Mouse (Mus musculus) midbrain, embryonic 13.5 days (tissue): ENCODE data around the gene Mrpl34. TPM values are rescaled to one million over a fixed set of nuclear protein-coding genes. Genes with fewer than 3 reads are reported as not detected.
"Not testable (repeated sequence)": the region's sequence is repeated elsewhere in the genome, so short reads cannot be mapped to it uniquely, and the experiment has no call there.

ENCODE experiments used
- ATAC-seq: fragments of 200-750 bp; cut with Nextera tagmentation; 2 replicates; pipeline ENCODE4 v1.8.0; 2017; ENCODE audit warnings: mild to moderate bottlenecking, moderate TSS enrichment, moderate library complexity
- H3K27ac ChIP-seq: fragments of 300-500 bp; sonication (generic); 2 replicates; pipeline ENCODE4 v1.5.1; 2015; ENCODE audit warnings: inconsistent platforms, mild to moderate bottlenecking, moderate library complexity
- H3K27me3 ChIP-seq: fragments of 300-500 bp; sonication (generic); 2 replicates; pipeline ENCODE4 v1.6.1; 2015; ENCODE audit warnings: mild to moderate bottlenecking, inconsistent platforms
- H3K36me3 ChIP-seq: fragments of 300-500 bp; sonication (generic); 2 replicates; pipeline ENCODE4 v1.6.1; 2015; ENCODE audit warnings: mild to moderate bottlenecking, inconsistent platforms
- H3K4me1 ChIP-seq: fragments of 300-500 bp; sonication (generic); replicated peaks from 2 replicates; pipeline ENCODE4 v1.6.1; 2015; ENCODE audit warnings: inconsistent platforms
- H3K4me2 ChIP-seq: fragments of 300-500 bp; sonication (generic); replicated peaks from 2 replicates; pipeline ENCODE4 v1.6.1; 2015; ENCODE audit warnings: moderate library complexity, mild to moderate bottlenecking, inconsistent platforms
- H3K4me3 ChIP-seq: fragments of 300-500 bp; sonication (generic); replicated peaks from 2 replicates; pipeline ENCODE4 v1.5.1; 2015; ENCODE audit warnings: mild to moderate bottlenecking, inconsistent platforms
- H3K9ac ChIP-seq: fragments of 300-500 bp; sonication (generic); replicated peaks from 2 replicates; pipeline ENCODE4 v1.6.1; 2015; ENCODE audit warnings: mild to moderate bottlenecking, inconsistent platforms
- H3K9me3 ChIP-seq: fragments of 300-500 bp; sonication (generic); 2 replicates; pipeline ENCODE4 v1.6.1; 2016; ENCODE audit warnings: mild to moderate bottlenecking, inconsistent platforms
- WGBS: fragments of 180-500 bp; shearing (Covaris S2); methylation state at CpG from one replicate; pipeline ENCODE4 v1.1.7; 2015; 5-methylcytosine and 5-hydroxymethylcytosine counted together
- polyA plus RNA-seq: library from polyadenylated mRNA; unstranded; fragments of >200 nt; fragmentation: Nextera tagmentation; extraction: Ambion mirVana; gene quantifications from 2 replicates; pipeline ENCODE4 v1.2.1, GENCODE M21; 2015

The Mrpl34 gene
- polyA plus RNA-seq = 242 TPM in 2 replicates

- peaks cover 50% of the 10 kb centered on the region for H3K4me1 ChIP-seq
- peak within 1 kb of the TSS; percentile 92 for H3K4me2 ChIP-seq
- no peaks in the 10 kb centered on the region for H3K27me3 ChIP-seq
- H3K9ac ChIP-seq = peak within 1 kb of the TSS; percentile 83
- peak within 1 kb of the TSS; percentile 87 for H3K27ac ChIP-seq
- H3K9me3 ChIP-seq = no peaks in the 10 kb centered on the region
- ATAC-seq = peak; percentile 70
- peak within 1 kb of the TSS; percentile 82 for H3K4me3 ChIP-seq
- peaks cover 21% of the 10 kb centered on the region for H3K36me3 ChIP-seq
- WGBS = under 1% methylated on average over 59 of the region's 59 CpGs
Observed at GRCm38 (mm10) chr8:71464513-71465500, at the start of gene Mrpl34. Gene Mrpl34 (plus strand): TSS chr8:71464959.

DNA sequence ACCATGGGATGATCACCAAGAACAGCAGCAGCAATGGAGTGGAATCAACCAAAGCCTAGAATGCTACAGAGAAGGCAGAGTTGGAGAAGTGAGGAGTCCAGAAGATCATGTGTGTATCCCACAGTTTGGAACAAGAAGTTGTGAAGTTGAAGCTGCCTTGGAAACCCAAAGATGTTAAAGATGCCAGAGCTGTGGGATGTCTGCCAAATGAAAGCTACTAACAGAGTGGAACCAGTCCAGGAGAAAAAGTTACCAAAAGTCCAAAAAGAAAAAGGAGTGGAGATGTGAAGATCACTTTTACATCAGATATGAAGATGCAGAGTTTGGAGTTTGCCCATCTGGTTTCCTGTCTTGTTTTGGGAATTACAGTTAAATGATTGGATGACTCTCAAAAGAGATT lies 42.6 kb upstream of the Mrpl34 start:
- Histone ChIP-seq H3K36me3 (no peaks in the 10 kb centered on the region), H3K27me3 (no peaks in the 10 kb centered on the region), H3K4me3 (no peak overlapping the region), H3K9ac (no peak overlapping the region), H3K4me1 (no peaks in the 10 kb centered on the region), H3K27ac (no peak overlapping the region), H3K4me2 (no peak overlapping the region), H3K9me3 (0 out of 2 replicates have a peak, but pooled peaks cover 4% of the 10 kb centered on the region)
- ATAC-seq = no peak

DNA sequence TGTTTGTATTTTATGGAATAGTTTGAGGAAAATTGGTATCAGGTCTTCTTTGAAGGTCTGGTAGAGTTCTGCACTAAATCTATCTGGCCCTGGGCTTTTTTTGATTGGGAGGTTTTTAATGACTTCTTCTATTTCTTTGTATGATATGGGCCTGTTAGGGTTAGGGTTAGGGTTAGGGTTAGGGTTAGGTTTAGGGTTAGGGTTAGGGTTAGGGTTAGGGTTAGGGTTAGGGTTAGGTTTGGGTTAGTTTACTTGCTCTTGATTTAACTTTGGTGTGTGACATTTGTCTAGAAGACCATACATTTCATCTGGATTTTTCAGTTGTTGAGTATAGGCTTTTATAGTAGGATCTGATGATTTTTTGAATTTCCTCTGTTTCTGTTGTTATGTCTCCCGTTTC lies 31.8 kb upstream of the Mrpl34 start:
- ATAC-seq, H3K4me1 ChIP-seq, H3K9me3 ChIP-seq, H3K9ac ChIP-seq, H3K27ac ChIP-seq, H3K4me2 ChIP-seq, H3K27me3 ChIP-seq, H3K4me3 ChIP-seq, H3K36me3 ChIP-seq: not testable (repeated sequence)
- WGBS = 87% methylated on average over 1 of the region's 1 CpGs

- WGBS = 56% methylated on average over 3 of the region's 3 CpGs
Observed at GRCm38 (mm10) chr8:71437041-71437440, 27.7 kb upstream of the Mrpl34 start.

DNA sequence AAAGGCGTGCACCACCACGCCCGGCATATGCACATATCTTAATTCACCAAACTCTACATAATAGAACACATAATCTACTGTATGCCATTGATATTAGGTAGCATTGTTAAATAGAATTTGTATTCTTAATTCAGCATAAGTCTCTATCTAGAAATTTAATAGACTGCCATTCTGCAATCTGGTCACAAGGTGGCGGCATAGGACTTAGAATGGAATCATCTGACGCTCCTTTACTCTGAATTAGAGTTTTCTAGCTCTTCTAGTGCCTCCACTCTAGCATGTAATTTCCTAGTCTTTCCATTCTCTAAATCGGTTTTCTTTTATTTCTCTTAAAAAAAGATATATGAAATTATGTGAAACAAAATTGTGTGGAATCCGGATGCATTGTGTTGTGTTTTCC lies 23.4 kb upstream of the Mrpl34 start:
- no peak overlapping the region for H3K27ac ChIP-seq
- ATAC-seq = peak; percentile 55; the same call in 1 of the 2 replicates
- H3K4me1 ChIP-seq = no peaks in the 10 kb centered on the region
- H3K4me3 ChIP-seq = no peak overlapping the region
- H3K9ac ChIP-seq = no peak overlapping the region
- H3K36me3 ChIP-seq = no peaks in the 10 kb centered on the region
- H3K4me2 ChIP-seq = no peak overlapping the region
- no peaks in the 10 kb centered on the region for H3K9me3 ChIP-seq
- under 1% methylated on average over 7 of the region's 7 CpGs for WGBS
- H3K27me3 ChIP-seq = peaks cover 5% of the 10 kb centered on the region

More at GRCm38 (mm10) chr8:71437041-71437440, 27.7 kb upstream of the Mrpl34 start:
- H3K36me3 ChIP-seq = no peaks in the 10 kb centered on the region
- H3K4me1 ChIP-seq = no peaks in the 10 kb centered on the region
- H3K4me3 ChIP-seq = no peak overlapping the region
- no peak overlapping the region for H3K27ac ChIP-seq
- H3K9me3 ChIP-seq = no peaks in the 10 kb centered on the region; the same call in 1 of the 2 replicates
- H3K4me2 ChIP-seq = no peak overlapping the region
- H3K27me3 ChIP-seq = peaks cover 3% of the 10 kb centered on the region
- H3K9ac ChIP-seq = no peak overlapping the region
- no peak for ATAC-seq

DNA sequence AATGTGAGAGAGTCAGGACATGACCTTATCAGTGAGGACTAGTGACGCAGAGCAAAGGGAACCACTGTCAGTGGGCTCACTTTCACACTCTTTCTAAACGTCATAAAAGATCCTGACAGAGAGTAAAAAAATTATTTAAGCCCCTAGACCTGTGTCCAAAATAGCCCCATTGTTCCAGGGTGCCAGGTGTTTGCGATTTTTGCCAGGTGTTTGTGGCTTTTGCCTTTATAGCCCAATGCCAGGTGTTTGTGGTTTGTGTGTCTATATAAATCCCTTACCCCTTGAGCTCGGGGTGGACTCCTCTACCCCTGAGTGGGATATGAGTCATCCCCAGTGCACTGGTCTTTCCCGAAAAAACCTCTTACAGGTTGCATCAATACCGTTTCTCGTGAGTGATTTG lies 19.7 kb upstream of the Mrpl34 start:
- 88% methylated on average over 7 of the region's 7 CpGs for WGBS
- ATAC-seq = no peak

DNA sequence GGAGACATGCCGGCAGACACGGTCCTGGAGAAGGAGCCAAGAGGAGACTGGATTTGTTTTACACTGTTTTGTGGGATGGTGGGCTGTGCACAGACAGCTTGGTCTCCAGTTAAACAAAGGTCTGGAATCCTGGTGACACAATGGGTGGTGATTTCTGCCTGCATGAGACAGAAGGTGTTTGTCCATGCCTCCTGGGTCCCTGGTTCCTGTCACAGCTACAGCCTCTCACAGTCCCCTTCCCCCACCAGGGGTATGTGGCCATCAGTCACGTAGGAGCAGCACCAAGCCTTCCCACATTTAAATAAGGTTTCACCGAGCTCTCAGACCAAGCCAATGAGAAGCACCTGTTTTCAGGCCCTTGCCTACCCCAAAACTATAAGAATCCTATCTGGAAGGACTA lies 13.4 kb upstream of the Mrpl34 start:
- Histone ChIP-seq H3K9ac (no peak overlapping the region), H3K4me3 (no peak overlapping the region), H3K27me3 (no peaks in the 10 kb centered on the region), H3K4me2 (no peak overlapping the region), H3K4me1 (no peaks in the 10 kb centered on the region), H3K27ac (no peak overlapping the region), H3K36me3 (no peaks in the 10 kb centered on the region), H3K9me3 (no peaks in the 10 kb centered on the region)
- 64% methylated on average over 4 of the region's 4 CpGs for WGBS
- ATAC-seq = no peak

More for the DNA sequence above, 19.7 kb upstream of the Mrpl34 start:
- Histone ChIP-seq H3K4me1 (no peaks in the 10 kb centered on the region), H3K27ac (no peak overlapping the region), H3K27me3 (peaks cover 5% of the 10 kb centered on the region), H3K4me3 (no peak overlapping the region), H3K4me2 (no peak overlapping the region), H3K36me3 (no peaks in the 10 kb centered on the region), H3K9ac (no peak overlapping the region), H3K9me3 (no peaks in the 10 kb centered on the region)

DNA sequence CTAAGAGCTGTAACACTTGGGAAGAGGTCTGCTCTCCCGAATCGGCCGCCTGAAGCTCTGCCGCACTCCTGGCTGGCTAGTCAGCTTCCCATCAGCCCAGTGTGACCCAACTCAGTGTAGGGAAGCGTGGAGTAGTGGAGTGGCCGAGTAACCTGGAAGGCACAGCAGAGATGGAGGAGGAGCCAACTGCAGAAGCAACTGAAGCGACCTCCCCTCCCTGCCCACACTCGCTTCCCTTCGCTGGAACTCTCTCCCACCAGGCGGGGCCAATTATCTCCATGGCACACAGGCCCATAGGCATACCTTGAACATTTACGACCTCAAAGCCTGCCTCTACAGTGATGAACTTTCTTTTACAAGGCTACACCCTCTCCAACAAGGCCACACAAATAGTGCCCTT lies 13.0 kb upstream of the Mrpl34 start:
- Histone ChIP-seq H3K9me3 (no peaks in the 10 kb centered on the region), H3K27me3 (no peaks in the 10 kb centered on the region), H3K9ac (no peak overlapping the region), H3K4me3 (no peak overlapping the region), H3K36me3 (peaks cover 2% of the 10 kb centered on the region), H3K4me2 (no peak overlapping the region), H3K27ac (no peak overlapping the region), H3K4me1 (no peaks in the 10 kb centered on the region)
- WGBS = 67% methylated on average over 11 of the region's 11 CpGs
- no peak for ATAC-seq

DNA sequence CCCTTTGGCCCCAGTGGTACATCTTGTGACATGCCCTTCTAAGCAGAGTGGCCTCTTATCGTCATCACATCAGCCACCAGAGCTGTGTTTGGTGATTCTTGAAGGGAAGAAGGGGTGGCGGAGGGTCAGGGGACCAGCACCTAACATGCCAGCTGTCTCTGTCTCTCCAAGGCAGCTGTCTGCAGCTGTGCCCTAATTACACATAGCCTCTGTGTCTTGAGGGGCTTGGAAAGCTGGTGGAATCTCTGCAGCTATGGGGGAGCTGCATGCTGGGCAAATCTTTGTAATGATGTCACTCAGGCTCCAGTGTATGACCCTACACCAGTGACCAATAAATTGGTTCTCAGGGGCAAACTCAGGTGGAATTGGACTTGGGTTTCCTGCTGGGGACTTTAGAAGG lies 12.1 kb upstream of the Mrpl34 start:
- Histone ChIP-seq H3K4me1 (no peaks in the 10 kb centered on the region), H3K27ac (no peak overlapping the region), H3K4me2 (no peak overlapping the region), H3K36me3 (peaks cover 11% of the 10 kb centered on the region), H3K9ac (no peak overlapping the region), H3K27me3 (no peaks in the 10 kb centered on the region), H3K9me3 (no peaks in the 10 kb centered on the region), H3K4me3 (no peak overlapping the region)
- 96% methylated on average over 2 of the region's 2 CpGs for WGBS
- ATAC-seq = no peak

GRCm38 (mm10) chr8:71454668-71455067 lies 10.1 kb upstream of the Mrpl34 start:
- Histone ChIP-seq H3K27me3 (no peaks in the 10 kb centered on the region), H3K36me3 (peaks cover 30% of the 10 kb centered on the region), H3K4me3 (no peak overlapping the region), H3K4me1 (peaks cover 12% of the 10 kb centered on the region), H3K9ac (no peak overlapping the region), H3K27ac (no peak overlapping the region), H3K9me3 (no peaks in the 10 kb centered on the region), H3K4me2 (no peak overlapping the region)
- ATAC-seq = no peak
- WGBS = 77% methylated on average over 8 of the region's 8 CpGs

- peaks cover 49% of the 10 kb centered on the region for H3K36me3 ChIP-seq
- H3K4me1 ChIP-seq = peaks cover 31% of the 10 kb centered on the region
- no peak for ATAC-seq
- no peak overlapping the region for H3K27ac ChIP-seq
- H3K4me3 ChIP-seq = no peak overlapping the region
- 37% methylated on average over 22 of the region's 22 CpGs for WGBS
- no peak overlapping the region for H3K9ac ChIP-seq
- no peak overlapping the region for H3K4me2 ChIP-seq
- H3K9me3 ChIP-seq = no peaks in the 10 kb centered on the region
- no peaks in the 10 kb centered on the region for H3K27me3 ChIP-seq
Observed at GRCm38 (mm10) chr8:71456906-71457305, 7.9 kb upstream of the Mrpl34 start.

DNA sequence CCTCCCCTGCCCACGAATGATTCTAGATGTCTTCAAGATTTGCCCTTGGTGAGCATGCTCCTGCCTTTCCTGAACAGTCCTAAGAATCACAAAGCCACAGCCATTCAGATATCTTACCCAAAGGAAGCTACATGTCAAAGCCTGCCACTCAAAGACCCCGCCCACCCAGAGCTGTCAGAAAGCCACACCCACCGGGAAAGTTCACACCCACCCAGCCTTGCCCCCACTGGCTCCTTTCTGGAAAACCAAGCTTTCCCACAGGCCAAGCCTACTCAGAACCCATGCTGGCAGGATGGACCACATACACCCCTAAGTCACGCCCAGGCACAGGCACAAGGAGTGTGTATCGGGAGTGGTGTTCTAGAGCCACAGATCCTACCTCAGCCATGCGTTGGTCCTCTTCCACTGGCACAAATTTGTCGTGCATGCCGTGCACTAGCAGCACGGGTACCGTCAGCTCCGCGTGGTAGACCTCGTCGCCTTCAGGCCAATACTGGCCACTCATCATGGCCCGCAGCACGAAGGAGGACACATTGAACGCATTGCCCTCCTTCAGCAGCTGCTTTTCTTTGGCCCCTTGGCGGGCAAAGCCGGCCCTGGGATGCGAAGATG lies 7.0 kb upstream of the Mrpl34 start:
- Histone ChIP-seq H3K27me3 (no peaks in the 10 kb centered on the region), H3K36me3 (peaks cover 49% of the 10 kb centered on the region), H3K4me2 (no peak overlapping the region), H3K9me3 (no peaks in the 10 kb centered on the region), H3K4me1 (peaks cover 40% of the 10 kb centered on the region), H3K9ac (no peak overlapping the region), H3K4me3 (no peak overlapping the region), H3K27ac (no peak overlapping the region)
- 87% methylated on average over 20 of the region's 20 CpGs for WGBS
- ATAC-seq = no peak
